Mouse (Mus musculus): ENCODE data around the gene Trpc4ap. TPM values are rescaled to one million over a fixed set of nuclear protein-coding genes. Genes with fewer than 3 reads are reported as not detected.
A peak's percentile ranks its signal among the peaks of the same experiment; 100 is the strongest.
"Not testable (repeated sequence)": the region's sequence is repeated elsewhere in the genome, so short reads cannot be mapped to it uniquely, and the experiment has no call there.

The Trpc4ap gene
- 96.4 and 119 TPM in 2 replicates for polyA plus RNA-seq (2012; rRNA removed)

DNA sequence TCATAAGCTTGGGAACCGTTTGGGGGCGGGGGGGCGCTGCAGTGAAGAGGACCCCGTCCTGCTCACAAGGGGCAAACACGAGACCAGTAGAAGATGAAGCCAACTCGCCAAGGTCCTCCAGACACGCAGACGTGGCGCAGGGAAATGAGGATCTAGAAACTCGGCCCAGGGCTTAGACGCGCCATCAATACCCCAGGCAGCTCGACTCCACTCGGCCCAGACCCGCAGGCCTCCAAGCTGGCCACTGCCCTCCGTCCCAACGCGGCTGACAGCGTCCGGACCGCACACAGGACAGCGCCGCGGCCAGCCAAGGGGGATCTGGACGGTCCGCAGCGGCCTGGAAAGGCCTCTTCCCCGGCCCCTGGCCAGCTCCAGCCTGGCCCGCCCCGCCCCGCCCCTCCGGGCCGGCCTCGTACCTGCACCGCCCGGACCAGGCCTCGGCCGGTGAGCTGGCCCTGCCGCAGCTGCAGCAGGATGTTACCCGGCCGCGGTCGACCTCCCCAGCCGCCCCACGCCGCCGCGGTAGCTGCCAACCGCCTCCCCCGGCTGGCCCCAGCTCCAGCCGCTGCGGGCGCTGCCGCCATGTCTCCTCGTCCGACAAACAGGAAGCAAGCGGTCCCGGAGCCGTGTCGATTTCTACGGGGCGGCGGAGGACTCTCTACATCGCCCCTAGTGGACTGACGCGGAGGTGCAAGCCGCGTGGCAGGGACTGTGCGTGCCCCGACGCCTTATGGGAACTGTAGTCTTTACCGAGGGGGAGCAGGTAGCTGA is at the start of gene Trpc4ap:
TSS of gene Trpc4ap (minus strand) at position 662 of the 771 bp plus-strand sequence.
- peak; percentile 84 for DNase-seq (ENCODE audit: low read depth, low spot score)
- under 1% methylated on average over 65 of the region's 72 CpGs for WGBS

DNA sequence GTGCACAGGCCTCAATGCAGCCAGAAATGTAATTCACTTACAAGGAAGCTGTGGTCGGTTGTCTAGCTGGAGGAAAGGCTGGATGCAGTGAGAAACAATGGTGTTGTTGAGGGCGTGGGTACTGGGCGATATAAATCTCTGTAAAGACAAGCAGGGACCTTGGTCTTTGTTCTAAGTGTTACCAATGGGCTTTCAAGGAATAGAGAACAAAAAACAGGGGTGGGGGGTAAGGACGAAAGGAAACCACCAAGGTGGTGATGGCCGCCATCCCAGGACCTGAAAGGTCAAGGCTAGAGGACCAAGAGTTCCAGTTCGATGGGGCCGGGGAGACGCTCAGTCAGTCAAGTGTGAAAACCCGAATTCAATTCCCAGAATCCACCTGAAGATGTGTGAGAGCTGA is 45.6 kb upstream of the Trpc4ap start:
- WGBS, result 64% methylated on average over 9 of the region's 9 CpGs
- no peak for DNase-seq (ENCODE audit: low read depth, low spot score)

DNA sequence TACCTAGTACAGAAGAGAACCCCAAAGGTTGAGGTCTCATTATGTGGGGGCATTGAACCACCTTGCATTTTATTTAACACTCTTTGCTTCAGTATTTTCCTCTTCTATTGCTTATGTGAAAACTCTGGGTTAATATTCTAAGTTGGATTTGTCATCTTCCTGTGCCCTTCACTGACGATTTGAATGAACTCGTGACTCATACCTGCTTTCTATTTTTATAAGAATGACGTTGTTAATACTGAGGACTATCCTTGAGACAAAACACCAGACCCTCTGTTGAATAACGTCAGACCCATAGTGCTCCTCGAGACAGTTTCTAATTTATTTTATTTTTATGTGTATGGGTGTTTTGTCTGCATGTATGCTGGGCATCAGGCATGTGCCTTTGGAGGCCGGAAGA is 44.8 kb upstream of the Trpc4ap start:
- WGBS, result 63% methylated on average over 6 of the region's 6 CpGs
- DNase-seq (ENCODE audit: low read depth, low spot score), result no peak

DNA sequence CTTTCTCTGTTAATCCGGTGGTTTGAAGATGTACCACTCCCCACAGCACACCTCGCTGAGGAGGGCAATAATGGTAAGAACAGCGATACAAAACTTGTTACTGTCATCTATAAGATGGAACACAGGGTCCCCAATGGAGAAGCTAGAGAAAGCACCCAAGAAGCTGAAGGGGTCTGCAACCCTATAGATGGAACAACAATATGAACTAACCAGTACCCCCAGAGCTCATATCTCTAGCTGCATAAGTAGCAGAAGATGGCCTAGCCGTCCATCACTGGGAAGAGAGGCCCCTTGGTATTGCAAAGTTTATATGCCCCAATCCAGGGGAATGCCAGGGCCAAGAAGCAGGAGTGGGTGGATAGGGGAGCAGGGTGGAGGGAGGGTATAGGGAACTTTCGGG is 43.6 kb upstream of the Trpc4ap start, which contains the start of gene Gm17581:
TSS of gene Gm17581 (minus strand) at position 101 of the 400 bp plus-strand sequence.
- DNase-seq (ENCODE audit: low read depth, low spot score), result not testable (repeated sequence)
- WGBS, result 85% methylated on average over 5 of the region's 5 CpGs

DNA sequence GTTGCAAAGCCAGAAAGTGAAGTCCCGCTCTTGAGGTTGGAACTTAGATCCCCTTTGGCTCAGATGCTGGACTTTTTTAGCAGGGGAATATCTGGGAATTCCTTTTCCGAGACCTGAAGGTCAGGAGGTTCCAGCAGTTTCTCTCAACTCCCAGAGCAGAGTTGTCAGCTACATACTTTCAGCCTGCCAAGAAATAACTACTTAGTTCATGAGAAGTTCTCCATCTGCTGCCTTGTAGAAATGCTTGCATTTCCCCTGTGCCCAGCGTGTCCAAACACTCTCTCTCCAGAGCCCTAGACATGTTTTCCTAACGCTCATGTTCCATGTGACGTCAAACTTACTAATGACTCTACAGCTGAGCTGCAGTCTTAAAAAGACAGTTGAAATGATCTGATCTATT is 42.9 kb upstream of the Trpc4ap start:
- WGBS, result 67% methylated on average over 5 of the region's 5 CpGs
- DNase-seq (ENCODE audit: low read depth, low spot score), result no peak

DNA sequence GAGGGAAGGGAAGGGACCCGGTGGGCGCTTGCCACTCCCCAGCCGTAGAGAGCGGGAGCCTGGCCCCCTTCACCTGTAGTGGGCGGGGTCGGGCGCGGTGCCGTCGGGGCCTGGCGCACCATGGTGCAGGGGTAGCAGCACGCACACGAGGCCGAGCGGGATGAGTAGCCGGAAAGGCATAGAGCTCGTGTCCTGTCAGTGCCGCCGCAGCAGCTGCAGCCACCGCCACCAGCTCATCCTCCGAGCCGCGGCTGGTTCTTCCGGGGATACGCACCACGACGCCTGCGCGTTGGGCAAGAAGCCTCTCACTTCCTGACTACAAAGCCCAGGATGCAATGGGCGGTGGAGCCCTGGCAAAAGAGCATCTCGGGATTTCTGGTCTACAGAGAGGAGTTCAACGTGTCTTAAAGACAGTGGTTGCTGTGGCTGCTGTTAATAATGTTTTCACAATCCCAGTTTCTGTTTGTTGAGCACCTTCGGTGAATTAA is 37.0 kb upstream of the Trpc4ap start, which contains the start of gene Edem2:
TSS of gene Edem2 (minus strand) at position 318 of the 488 bp plus-strand sequence.
- peak; percentile 96 for DNase-seq (ENCODE audit: low read depth, low spot score)
- 2% methylated on average over 32 of the region's 33 CpGs for WGBS

DNA sequence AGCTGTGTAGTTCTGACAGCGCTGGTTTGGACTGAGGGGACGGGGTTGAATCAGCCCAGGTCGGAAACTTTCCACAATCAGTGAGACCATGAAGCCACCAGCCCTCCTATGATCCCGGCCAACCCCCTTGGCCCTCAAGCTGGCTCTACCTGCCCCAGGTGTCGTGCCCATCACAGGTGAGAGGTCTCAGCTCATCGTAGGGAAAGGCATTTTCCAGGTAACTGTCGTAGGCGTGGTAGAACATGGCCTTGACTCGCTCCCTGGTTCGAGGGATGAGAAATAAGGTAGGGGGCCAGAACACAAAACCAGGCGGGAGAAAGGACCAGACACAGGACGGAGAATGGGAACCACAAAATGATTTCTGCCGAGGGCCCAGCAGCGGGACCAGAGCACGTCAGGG is 36.6 kb upstream of the Trpc4ap start:
- DNase-seq (ENCODE audit: low read depth, low spot score), result no peak
- WGBS, result 3% methylated on average over 14 of the region's 15 CpGs

DNA sequence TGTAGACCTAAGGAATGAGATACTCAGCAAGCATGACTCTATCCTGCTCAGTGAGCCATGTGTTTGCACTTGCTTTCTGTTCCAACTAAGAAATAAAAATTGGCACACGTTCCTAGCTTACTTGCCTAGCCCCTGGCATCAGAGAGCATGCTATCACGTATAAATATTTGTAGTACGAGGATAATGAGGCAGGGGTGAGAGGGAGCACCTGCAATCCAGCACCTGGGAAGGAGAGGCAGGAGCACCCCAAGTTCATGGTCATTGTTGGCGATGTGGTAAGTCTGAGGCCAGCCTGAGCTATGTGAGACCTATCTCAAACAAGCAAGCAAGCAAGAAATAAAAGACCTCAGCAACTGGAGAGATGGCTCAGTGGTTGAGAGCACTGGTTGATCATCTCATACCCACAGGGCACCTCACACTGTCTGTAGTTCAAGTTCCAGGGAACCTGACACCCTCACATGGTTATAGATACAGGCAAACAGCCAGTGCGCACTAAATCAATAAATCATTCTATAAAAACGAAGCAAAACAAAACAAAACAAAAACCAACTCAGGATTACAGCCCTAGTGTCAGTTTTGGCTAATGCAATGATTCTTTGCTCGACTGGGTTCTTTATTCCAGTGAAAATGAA is 35.7 kb upstream of the Trpc4ap start:
- WGBS, result 30% methylated on average over 7 of the region's 7 CpGs
- no peak for DNase-seq (ENCODE audit: low read depth, low spot score)

DNA sequence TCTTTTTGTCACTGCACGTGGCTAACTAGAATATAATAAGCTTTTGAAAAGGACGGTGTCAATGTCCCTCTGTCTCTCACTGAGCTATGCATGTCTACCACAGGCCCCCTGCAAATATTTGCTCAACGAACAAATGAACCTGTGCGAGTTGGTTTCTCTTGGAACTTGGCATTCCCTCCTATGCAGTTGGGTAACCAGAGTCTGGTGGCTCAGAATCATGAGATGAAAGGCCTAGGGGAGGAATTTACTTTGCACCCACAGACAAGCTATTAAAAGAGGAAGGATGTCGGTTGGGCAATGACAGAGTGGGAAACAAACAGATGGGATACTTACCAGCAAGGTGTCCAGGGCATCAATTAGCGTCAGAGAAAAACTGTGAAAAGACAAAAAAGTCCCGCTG is 34.1 kb upstream of the Trpc4ap start:
- WGBS, result 75% methylated on average over 7 of the region's 7 CpGs

DNA sequence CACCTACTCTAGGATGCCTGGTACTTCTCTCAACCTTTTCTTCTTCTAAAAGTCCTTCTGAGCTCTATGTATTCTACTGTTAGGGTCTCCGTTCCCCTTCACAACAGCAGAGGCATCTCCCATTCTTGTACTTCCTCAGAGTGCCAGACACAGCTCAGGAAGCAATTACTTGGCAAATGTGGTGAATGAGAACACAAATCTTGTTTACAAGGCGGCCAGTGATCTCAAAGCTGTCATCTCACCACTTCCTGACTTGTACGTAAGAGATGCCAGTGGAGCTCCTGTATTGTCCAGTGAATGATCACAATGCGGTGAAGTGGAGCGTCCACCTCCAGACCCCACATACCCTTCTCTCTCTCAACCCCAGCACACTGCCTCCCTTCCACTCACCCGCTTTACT is 32.3 kb upstream of the Trpc4ap start:
- 87% methylated on average over 6 of the region's 6 CpGs for WGBS

More for the DNA sequence above, 34.1 kb upstream of the Trpc4ap start:
- DNase-seq (ENCODE audit: low read depth, low spot score), result no peak

DNA sequence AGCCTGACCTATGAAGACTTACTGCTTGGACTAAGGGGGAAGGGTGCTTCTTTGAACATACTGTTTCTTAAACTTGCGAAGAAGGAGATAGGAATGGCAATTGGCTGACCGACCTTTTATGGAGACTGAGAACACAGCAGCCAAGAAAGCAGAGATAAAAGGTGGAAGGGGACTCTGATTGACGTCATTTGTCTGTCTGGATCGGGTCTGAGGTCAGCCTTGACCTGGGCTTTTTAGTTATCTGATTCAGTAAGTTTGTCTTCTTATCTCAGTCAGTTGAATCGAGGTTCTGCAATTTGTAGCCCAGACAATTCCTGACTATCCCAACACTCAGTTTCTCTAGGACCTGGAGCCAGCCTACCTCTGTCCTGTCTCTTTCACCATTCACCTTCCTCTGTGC is 31.9 kb upstream of the Trpc4ap start:
- WGBS, result 83% methylated on average over 5 of the region's 5 CpGs
- no peak for DNase-seq (ENCODE audit: low read depth, low spot score)

More for the DNA sequence above, 32.3 kb upstream of the Trpc4ap start:
- DNase-seq (ENCODE audit: low read depth, low spot score), result no peak

DNA sequence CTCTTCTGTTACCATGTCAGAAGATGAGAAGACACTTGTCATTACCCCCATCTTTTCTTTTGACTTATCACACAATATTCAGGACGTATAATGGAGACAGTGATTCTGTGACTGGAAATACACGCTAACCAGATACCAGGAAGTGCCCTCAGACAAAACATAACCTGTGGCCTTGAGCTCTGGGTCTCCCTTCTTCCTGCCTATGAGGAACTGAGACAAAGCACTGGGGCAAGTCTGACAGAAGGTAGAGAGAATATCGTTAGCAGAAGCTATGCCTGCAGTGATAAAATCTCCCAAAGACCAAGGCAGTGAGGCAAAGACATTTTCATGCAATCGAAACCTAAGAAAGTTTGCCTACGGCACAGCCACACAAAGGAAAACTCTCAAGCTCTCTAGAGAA is 28.4 kb upstream of the Trpc4ap start:
- 68% methylated on average over 5 of the region's 5 CpGs for WGBS

DNA sequence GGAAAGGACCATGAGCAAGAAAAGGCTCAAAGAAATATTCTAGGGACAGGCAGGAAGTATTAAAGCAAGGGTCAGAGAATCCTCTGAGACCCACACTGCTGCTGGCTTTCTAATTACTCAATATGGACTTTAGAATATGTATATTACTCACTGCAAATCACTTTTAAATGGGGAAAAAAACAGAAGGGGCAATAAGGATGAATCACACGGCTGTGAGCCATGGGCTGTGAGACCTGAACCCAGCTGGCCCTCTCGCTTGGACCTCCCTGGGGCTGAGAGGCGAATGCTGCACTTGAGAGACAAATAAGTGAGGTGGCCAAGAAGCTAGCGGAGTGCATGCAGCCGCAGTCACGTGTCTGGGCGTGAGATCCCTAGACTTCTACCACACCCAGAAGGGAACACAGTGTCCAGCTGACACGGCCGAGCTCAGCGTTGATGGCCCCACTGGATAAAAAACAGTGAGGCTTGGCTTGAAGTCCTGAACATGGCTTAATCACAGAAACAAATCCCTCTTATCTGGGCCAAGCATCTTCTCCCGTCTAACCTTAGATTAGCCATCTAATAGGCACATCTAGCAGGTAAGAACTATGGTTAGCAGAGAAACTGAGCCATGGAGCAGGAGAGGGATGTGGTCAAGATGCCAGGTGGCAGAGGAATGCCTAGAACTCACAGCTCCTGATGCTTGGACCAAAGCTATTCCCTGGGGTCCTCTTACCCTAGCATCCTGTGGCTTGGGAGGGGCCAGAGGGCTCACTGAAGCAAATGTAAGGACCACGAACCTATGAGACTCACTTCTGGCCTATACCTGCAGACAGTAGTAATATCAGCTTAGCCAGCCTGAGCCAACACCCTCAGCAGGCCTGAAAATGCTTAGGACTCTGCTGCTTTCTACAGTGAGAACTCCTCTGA is 25.2 kb upstream of the Trpc4ap start:
- 67% methylated on average over 12 of the region's 12 CpGs for WGBS
- no peak for DNase-seq (ENCODE audit: low read depth, low spot score)

More for the DNA sequence above, 28.4 kb upstream of the Trpc4ap start:
- no peak for DNase-seq (ENCODE audit: low read depth, low spot score)

DNA sequence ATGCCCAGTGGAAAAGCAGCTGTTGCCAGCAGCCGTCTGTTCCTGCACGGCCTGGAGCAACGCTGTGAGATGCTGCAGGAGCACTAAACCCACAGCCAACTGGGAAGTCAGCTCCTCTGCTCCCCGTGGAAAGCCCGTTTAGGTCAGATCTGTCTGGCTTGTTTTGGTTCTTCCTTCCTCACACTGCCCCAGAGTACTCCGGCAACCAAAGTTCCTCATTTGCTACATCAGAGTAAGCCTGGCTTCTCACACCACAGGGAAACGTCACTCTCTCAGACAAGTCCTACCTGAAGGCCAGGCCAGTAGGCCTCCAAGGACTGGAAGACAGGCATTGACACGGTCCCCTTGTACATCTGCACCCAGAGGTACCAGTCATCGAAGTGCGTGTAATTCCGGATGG is 18.4 kb upstream of the Trpc4ap start:
- WGBS, result 88% methylated on average over 11 of the region's 11 CpGs
- DNase-seq (ENCODE audit: low read depth, low spot score), result no peak

DNA sequence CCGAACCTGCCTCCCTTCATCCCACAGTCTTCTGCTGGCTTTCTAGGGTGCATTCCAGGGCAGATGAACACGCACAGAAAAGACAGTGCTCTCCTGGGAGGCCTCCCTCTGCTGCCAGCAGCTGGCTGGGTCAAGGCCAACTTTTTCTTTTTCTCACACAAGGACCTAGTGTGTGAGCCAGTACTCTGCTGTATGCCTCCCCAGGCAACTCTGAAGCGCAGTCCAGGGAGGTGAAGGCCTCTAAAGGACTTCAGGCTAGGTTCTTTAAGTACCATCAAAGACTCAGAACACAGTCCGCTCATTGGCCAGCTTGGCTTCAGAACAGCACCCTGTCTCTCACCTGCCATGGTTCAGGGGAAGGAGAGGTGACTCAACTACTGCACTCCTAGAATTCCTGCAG is 15.1 kb upstream of the Trpc4ap start:
- no peak for DNase-seq (ENCODE audit: low read depth, low spot score)

DNA sequence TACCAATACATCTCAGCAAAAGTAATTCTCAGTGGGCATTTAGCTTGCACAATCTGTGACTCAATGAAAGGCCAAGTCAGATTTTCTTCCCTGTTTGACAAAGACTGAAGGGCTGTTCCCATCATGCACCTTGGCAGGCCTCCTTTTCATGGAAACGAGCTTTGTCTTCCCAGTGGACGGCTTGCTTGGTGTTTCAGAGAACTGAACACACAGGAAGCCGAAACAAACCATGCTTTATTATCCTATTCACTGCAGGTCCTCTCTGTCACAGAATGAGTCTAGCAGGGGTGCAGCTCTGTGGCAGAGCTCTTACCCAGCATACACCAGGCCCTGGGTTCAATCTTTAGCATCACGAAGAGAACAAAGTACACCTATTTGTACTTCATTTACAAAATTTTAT is 11.4 kb upstream of the Trpc4ap start:
- 76% methylated on average over 4 of the region's 4 CpGs for WGBS
- DNase-seq (ENCODE audit: low read depth, low spot score), result no peak

More for the DNA sequence above, 15.1 kb upstream of the Trpc4ap start:
- 66% methylated on average over 4 of the region's 4 CpGs for WGBS

DNA sequence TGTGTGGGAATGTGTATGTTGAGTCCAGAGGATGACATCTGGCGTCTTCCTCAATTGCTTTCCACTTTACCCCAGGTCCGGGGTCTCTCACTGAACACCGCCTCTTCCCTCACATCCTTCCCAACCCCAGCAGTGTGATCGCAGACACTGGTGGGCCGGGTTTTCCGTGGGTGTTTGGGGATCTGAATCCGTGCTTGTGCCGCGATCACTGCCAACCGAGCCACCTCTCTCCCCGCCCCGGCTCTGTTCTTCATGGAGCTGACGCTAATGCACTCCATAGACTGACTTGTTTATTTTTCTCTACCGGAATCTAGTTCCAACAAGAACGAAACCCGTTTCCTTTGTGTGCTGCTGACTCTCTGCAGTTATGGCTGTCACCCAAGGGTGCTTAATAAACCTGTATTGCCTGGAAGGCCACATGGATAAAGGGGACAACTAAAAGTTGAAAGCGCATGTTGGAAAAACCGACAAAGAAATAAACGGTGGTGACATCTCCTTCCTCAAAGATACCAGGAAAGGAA is 9.3 kb upstream of the Trpc4ap start:
- 81% methylated on average over 19 of the region's 19 CpGs for WGBS

DNA sequence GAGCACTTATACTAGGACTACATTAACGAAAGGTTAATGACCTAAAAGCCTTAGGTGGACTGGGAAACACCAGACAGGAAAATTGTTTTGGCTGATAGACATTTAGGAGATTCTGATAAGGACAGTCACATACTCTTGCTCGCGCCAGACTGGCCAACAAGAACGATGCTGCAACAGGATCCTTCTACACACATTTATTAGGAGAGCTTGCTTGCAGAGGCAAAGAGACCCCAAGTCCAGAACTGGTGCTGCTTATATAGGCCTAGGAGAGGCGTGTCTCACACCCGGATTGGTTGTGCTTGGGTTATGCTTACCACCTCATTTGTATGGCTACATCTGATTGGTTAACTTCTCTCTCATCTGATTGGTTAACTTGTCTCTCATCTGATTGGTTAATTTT is 6.3 kb upstream of the Trpc4ap start:
- WGBS, result 93% methylated on average over 6 of the region's 6 CpGs

More for the DNA sequence above, 9.3 kb upstream of the Trpc4ap start:
- DNase-seq (ENCODE audit: low read depth, low spot score), result no peak

DNA sequence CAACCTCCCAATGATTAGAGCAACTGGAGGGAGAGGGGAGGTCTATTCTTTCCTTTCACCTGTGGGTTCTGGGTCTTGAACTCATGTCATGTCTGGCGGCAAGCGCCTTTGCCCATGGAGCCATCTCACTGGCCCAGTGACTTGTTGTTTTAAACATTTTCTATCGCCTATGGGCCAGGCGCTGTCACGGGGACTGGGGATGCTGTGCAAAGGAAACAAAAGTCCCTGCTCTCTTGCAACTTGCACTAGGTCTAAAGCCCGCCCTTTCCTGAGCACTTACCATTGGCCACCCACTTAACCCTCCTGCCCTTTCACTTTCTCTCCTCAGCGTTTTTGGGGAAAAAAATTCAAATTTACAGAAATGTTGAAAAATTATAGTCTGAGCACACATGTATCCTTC is 4.7 kb upstream of the Trpc4ap start:
- DNase-seq (ENCODE audit: low read depth, low spot score), result no peak
- WGBS, result 66% methylated on average over 7 of the region's 7 CpGs

More for the DNA sequence above, 6.3 kb upstream of the Trpc4ap start:
- not testable (repeated sequence) for DNase-seq (ENCODE audit: low read depth, low spot score)
